Mouse (Mus musculus) myocyte (in vitro differentiated cells): ENCODE measurements around the gene Ccr9.

Experiments
- CEBPB ChIP-seq: IDR thresholded peaks from 2 replicates; pipeline ENCODE4 v1.6.1; 2011; ENCODE audit warnings: mild to moderate bottlenecking, moderate library complexity; ENCODE audit not compliant: poor library complexity, insufficient read depth, severe bottlenecking
- E2F4 ChIP-seq: IDR thresholded peaks from one replicate; pipeline ENCODE4 v1.6.1; 2011; ENCODE audit warnings: mild to moderate bottlenecking, control low read depth, moderate library complexity; ENCODE audit not compliant: insufficient read depth
- MAX ChIP-seq: IDR thresholded peaks from one replicate; pipeline ENCODE4 v1.6.1; 2011; ENCODE audit warnings: low read depth, mild to moderate bottlenecking, control low read depth
- MYOD1 ChIP-seq, 3 experiments: IDR thresholded peaks; one replicate each; pipeline ENCODE4 v1.6.1; 2011; ENCODE audit warnings: control low read depth in 2 of 3, low read depth in 2 of 3, mild to moderate bottlenecking in 2 of 3, moderate library complexity in 1 of 3; ENCODE audit not compliant: insufficient read length in 2 of 3, control insufficient read depth in 1 of 3
- MYOG ChIP-seq, 3 experiments: IDR thresholded peaks; one replicate each; pipeline ENCODE4 v1.6.1; 2011; ENCODE audit warnings: control low read depth in 2 of 3, low read depth in 2 of 3, mild to moderate bottlenecking in 2 of 3; ENCODE audit not compliant: insufficient read length in 2 of 3, control insufficient read depth in 1 of 3, insufficient read depth in 1 of 3
- POLR2A ChIP-seq: IDR thresholded peaks from one replicate; pipeline ENCODE4 v1.6.1; 2011; ENCODE audit warnings: low read depth, mild to moderate bottlenecking, control low read depth, moderate library complexity; ENCODE audit not compliant: insufficient read length
- POLR2AphosphoS2 ChIP-seq: IDR thresholded peaks from one replicate; pipeline ENCODE4 v1.6.1; 2011; ENCODE audit warnings: low read depth, control low read depth; ENCODE audit not compliant: insufficient read length
- SRF ChIP-seq: IDR thresholded peaks from one replicate; pipeline ENCODE4 v1.6.1; 2011; ENCODE audit warnings: low read depth; ENCODE audit not compliant: control insufficient read depth, insufficient read length
- TCF12 ChIP-seq: IDR thresholded peaks from one replicate; pipeline ENCODE4 v1.6.1; 2011; ENCODE audit warnings: mild to moderate bottlenecking, control low read depth; ENCODE audit not compliant: poor library complexity, insufficient read depth, severe bottlenecking
- TCF3 ChIP-seq: IDR thresholded peaks from one replicate; pipeline ENCODE4 v1.6.1; 2011; ENCODE audit warnings: low read depth, control low read depth; ENCODE audit not compliant: insufficient read length
- USF1 ChIP-seq: IDR thresholded peaks from one replicate; pipeline ENCODE4 v1.6.1; 2011; ENCODE audit warnings: low read depth, mild to moderate bottlenecking, control low read depth, moderate library complexity

GRCm38 (mm10) chr9:123638668-123639089 is 39.6 kb upstream of the Ccr9 start:
- TF ChIP-seq MYOD1 (IDR thresholded peaks at IDR 0.05; ENCODE audit: control insufficient read depth in 1 of 3, insufficient read length in 2 of 3, low read depth in 2 of 3) (no peak), E2F4 (no peak), SRF (no peak), MYOG (IDR thresholded peaks at IDR 0.05; ENCODE audit: control insufficient read depth in 1 of 3, insufficient read depth in 1 of 3, insufficient read length in 2 of 3, low read depth in 2 of 3) (no peak), POLR2A (no peak), MAX (no peak), CEBPB (no peak), POLR2AphosphoS2 (no peak), TCF12 (no peak), USF1 (no peak), TCF3 (no peak)
